Mouse (Mus musculus): ENCODE results near the gene Arhgap32. TPM values are rescaled to one million over a fixed set of nuclear protein-coding genes. Genes with fewer than 3 reads are reported as not detected.

Arhgap32 gene
- polyA plus RNA-seq, 1 experiment from 2014 or later: 10.3 TPM

DNA sequence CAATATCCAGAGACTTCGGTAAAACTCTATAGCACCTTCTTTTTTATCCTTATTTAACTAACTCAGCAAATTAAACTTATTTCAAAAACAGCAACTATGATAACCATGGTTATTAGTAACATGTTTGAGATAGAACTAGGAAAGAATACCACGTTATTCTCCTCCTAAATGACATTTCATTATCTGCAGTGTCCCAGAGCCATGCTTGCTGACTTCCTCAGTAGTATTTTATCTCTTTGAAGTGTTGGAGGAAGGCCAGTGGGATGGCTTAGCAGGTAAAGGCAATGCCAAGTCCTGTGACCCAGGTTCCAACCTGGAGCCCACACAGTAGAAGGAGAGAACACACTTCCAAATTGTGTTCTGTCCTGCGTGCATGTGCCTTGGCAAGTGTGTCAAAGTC is 129.3 kb downstream of the Arhgap32 start:
- Histone ChIP-seq H3K27me3 (no peaks in the 10 kb centered on the region), H3K4me1 (replicated peaks) (peaks cover 24% of the 10 kb centered on the region), H3K9ac (no peak overlapping the region), H3K4me2 (no peak overlapping the region), H3K9me3 (no peaks in the 10 kb centered on the region), H3K4me3 (no peak overlapping the region), H3K36me3 (peaks cover 34% of the 10 kb centered on the region), H3K27ac (replicated peaks) (no peak overlapping the region)
- 92% methylated on average over 3 of the region's 3 CpGs for WGBS
- ATAC-seq (ENCODE audit: low read depth): no peak

DNA sequence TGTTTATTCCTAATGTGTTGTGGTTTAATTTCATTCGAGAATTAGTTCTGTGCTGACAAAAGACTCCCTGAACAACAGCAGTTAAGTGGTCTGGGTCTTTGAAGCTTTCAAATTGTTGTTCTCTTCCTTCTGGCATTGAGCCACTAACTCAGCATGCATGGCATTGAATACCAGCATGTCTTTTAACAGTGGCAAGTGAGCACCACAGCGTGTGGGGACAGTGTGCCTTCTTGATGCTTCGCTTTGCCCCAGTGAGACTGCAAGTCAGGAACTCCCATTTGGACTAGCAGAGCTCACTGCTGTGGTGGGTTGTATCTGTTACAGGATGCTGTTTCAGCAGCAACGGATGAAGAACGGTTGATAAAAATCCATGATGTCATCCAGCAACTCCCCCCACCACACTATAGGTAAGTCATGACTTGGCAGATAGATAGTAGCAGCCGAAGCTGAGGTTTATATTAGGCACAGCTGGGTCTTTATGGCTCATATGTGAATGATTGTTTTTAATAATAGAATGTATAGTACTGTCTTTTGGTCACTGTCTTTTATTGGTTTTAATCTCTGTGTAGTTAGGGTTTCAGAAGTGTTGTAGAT is 130.3 kb downstream of the Arhgap32 start:
- H3K4me3 ChIP-seq: no peak overlapping the region
- peak overlapping the region; percentile 67 for H3K27ac ChIP-seq (replicated peaks)
- peaks cover 38% of the 10 kb centered on the region for H3K36me3 ChIP-seq
- peaks cover 20% of the 10 kb centered on the region for H3K4me1 ChIP-seq (replicated peaks)
- peak overlapping the region; percentile 9; the same call in 1 of the 2 replicates for H3K4me2 ChIP-seq
- H3K27me3 ChIP-seq: no peaks in the 10 kb centered on the region
- H3K9ac ChIP-seq: no peak overlapping the region
- no peaks in the 10 kb centered on the region for H3K9me3 ChIP-seq
- WGBS: 36% methylated on average over 6 of the region's 6 CpGs
- peak; percentile 73 for ATAC-seq (ENCODE audit: low read depth)

DNA sequence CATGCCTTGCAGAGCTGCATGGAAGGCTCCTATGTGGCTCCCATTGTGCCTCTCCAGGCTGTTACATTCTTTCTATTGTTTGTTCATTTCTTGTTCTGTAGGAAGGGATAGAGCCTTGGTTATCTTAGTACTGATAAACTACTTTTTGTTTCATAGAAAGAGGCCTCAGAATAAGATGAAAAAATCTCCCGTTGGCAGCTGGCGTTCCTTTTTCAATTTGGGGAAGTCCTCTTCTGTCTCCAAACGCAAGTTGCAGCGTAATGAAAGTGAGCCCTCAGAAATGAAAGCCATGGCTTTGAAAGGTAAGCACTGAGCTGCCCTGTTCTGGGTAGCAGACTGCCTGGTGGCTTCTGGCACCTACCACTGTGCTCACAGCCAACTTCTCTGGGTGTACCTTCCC is 134.6 kb downstream of the Arhgap32 start:
- WGBS: 90% methylated on average over 4 of the region's 4 CpGs
- Histone ChIP-seq H3K27ac (replicated peaks) (no peak overlapping the region), H3K27me3 (no peaks in the 10 kb centered on the region), H3K4me3 (no peak overlapping the region), H3K9me3 (no peaks in the 10 kb centered on the region), H3K36me3 (peaks cover 67% of the 10 kb centered on the region), H3K4me2 (no peak overlapping the region), H3K9ac (no peak overlapping the region), H3K4me1 (replicated peaks) (peaks cover 16% of the 10 kb centered on the region)
- no peak for ATAC-seq (ENCODE audit: low read depth)

DNA sequence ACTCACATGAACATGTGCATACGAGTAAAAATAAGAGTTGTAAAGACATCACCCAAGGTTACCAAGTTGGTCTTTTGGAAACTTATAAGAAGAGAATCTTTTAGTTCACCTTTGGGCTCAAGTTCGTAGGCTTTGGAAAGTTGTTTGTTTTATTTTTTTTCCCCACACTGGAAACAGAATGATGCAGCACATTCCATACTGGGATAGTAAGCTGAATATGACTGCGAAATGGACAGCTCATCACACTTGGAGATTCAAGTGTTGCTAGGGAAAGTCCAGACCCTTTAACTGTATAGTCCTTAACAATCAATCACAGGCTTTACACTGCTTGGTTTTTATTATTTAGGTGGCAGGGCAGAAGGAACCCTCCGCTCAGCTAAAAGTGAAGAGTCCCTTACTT is 137.8 kb downstream of the Arhgap32 start:
- no peak overlapping the region for H3K4me3 ChIP-seq
- H3K9me3 ChIP-seq: no peaks in the 10 kb centered on the region
- H3K4me2 ChIP-seq: no peak overlapping the region
- WGBS: 92% methylated on average over 4 of the region's 4 CpGs
- H3K4me1 ChIP-seq (replicated peaks): no peaks in the 10 kb centered on the region
- no peak for ATAC-seq (ENCODE audit: low read depth)
- peaks cover 83% of the 10 kb centered on the region for H3K36me3 ChIP-seq
- H3K27ac ChIP-seq (replicated peaks): no peak overlapping the region
- no peak overlapping the region for H3K9ac ChIP-seq
- no peaks in the 10 kb centered on the region for H3K27me3 ChIP-seq

DNA sequence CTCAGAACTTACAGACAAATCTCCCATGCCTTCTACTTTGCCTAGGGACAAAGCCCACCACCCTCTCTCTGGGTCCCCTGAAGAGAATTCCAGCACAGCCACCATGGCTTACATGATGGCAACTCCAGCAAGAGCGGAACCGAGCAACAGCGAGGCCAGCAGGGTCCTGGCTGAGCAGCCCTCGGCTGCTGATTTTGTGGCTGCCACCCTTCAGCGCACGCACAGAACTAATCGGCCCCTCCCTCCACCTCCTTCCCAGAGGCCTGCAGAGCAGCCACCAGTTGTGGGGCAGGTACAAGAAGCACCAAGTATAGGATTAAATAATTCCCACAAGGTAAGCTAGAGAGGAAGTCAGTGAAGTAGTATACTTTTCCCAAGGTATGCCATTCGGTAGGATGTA is 141.4 kb downstream of the Arhgap32 start:
- 85% methylated on average over 8 of the region's 8 CpGs for WGBS
- H3K36me3 ChIP-seq: peaks cover 83% of the 10 kb centered on the region
- H3K4me3 ChIP-seq: no peak overlapping the region
- H3K9me3 ChIP-seq: no peaks in the 10 kb centered on the region
- H3K4me2 ChIP-seq: no peak overlapping the region
- no peak overlapping the region for H3K9ac ChIP-seq
- no peaks in the 10 kb centered on the region for H3K27me3 ChIP-seq
- no peak overlapping the region for H3K27ac ChIP-seq (replicated peaks)
- no peak for ATAC-seq (ENCODE audit: low read depth)
- H3K4me1 ChIP-seq (replicated peaks): no peaks in the 10 kb centered on the region

DNA sequence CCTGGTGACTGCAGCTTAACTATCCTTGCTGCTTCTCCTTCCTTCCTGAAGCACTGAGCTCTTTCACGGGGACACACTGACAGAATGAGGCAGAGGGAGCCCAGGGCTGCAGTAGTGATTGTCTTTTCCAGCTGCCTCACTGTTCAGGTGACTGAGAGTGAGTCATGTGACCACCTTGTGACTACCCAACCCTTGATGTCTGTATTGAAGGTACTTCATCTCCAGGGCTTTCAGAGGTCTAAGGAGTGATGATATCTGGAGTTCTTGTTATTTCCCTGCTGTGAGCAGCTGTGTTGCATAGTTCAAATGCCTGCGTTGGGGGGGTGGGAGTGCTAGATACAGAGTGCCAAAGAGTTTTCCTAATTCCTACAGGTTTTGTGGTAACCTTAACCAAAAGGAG is 141.9 kb downstream of the Arhgap32 start:
- H3K4me3 ChIP-seq: no peak overlapping the region
- no peaks in the 10 kb centered on the region for H3K9me3 ChIP-seq
- H3K27me3 ChIP-seq: no peaks in the 10 kb centered on the region
- no peak for ATAC-seq (ENCODE audit: low read depth)
- H3K9ac ChIP-seq: no peak overlapping the region
- H3K27ac ChIP-seq (replicated peaks): no peak overlapping the region
- WGBS: 79% methylated on average over 2 of the region's 2 CpGs
- peaks cover 82% of the 10 kb centered on the region for H3K36me3 ChIP-seq
- H3K4me1 ChIP-seq (replicated peaks): no peaks in the 10 kb centered on the region
- H3K4me2 ChIP-seq: no peak overlapping the region

DNA sequence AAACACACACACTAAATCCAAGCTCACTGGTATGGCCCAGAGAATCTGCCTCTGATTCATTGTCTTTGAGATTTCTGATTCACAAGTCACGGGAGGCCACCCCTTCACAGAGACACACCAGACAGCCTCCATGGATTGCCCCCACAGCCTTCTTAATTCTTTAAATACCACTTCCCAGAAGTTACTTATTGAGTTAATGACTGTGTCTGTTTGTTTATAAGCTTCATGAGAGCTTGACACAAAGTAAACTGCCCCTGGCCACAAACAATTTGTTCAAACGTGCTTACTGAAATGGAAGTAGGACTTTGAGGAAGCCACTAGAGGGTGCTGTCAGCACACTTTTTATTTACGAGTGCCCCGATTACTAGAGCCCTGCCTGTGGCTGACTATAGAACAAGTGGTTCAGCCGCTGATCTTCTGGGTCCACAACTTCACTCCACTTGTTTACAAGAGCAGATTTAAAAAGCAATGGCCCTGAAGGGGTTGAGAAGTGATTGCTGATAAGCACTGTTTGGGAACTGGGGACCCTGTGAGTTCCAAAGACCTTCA is 156.0 kb downstream of the Arhgap32 start:
- no peak overlapping the region for H3K27ac ChIP-seq (replicated peaks)
- WGBS: 15% methylated on average over 5 of the region's 5 CpGs
- peaks cover 5% of the 10 kb centered on the region; the same call in 1 of the 2 replicates for H3K27me3 ChIP-seq
- peak; percentile 63; the same call in 1 of the 2 replicates for ATAC-seq (ENCODE audit: low read depth)
- H3K9ac ChIP-seq: no peak overlapping the region
- no peaks in the 10 kb centered on the region for H3K36me3 ChIP-seq
- no peak overlapping the region for H3K4me2 ChIP-seq
- H3K9me3 ChIP-seq: no peaks in the 10 kb centered on the region
- no peaks in the 10 kb centered on the region for H3K4me1 ChIP-seq (replicated peaks)
- H3K4me3 ChIP-seq: no peak overlapping the region

DNA sequence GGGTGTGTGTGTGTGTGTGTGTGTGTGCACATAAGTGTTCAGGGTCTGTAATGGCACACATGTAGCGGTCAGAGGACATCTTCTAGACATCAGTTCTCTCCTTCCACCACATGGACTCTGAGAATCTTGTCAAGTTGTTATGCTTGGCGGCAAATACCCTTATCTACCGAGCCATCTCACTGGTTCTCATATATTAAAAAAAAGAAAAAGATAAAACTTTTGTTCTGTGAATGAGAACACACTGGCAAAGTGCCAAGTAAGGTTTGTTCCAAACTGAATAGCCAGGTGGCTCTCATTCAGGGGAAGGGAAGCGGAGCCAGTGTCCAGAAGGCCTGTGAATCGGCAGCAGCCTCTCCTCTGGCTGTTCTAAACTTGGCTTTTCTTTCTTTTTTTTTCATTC is 162.1 kb downstream of the Arhgap32 start:
- ATAC-seq (ENCODE audit: low read depth): no peak
- Histone ChIP-seq H3K4me3 (no peak overlapping the region), H3K9ac (no peak overlapping the region), H3K4me2 (no peak overlapping the region), H3K27me3 (0 out of 2 replicates have a peak, but pooled peaks cover 3% of the 10 kb centered on the region), H3K36me3 (no peaks in the 10 kb centered on the region), H3K9me3 (no peaks in the 10 kb centered on the region), H3K27ac (replicated peaks) (no peak overlapping the region), H3K4me1 (replicated peaks) (no peaks in the 10 kb centered on the region)
- WGBS: 85% methylated on average over 5 of the region's 5 CpGs

DNA sequence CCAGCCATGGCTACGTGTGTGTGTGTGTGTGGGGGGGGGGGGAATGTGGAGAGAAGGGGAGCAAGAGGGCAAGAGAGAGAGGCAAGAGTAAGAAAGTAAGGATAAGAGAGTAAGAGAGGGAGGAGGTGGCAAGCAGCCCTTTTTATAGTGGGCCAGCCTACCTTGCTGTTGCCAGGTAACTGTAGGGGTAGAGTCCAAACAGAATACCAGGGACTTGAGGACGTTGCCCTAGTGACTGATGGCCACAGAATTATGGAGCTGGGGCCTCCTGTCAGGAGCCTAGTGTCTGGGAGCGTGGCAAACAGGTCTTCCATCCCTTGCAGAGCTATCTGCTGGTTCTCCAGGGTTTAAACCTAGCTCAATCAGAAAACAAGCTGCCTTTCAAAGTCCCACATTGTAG is 163.9 kb downstream of the Arhgap32 start:
- WGBS: 67% methylated on average over 3 of the region's 3 CpGs
- ATAC-seq (ENCODE audit: low read depth): no peak
- Histone ChIP-seq H3K4me3 (no peak overlapping the region), H3K4me2 (no peak overlapping the region), H3K9ac (no peak overlapping the region), H3K9me3 (no peaks in the 10 kb centered on the region), H3K27me3 (no peaks in the 10 kb centered on the region), H3K36me3 (no peaks in the 10 kb centered on the region), H3K27ac (replicated peaks) (no peak overlapping the region), H3K4me1 (replicated peaks) (no peaks in the 10 kb centered on the region)

DNA sequence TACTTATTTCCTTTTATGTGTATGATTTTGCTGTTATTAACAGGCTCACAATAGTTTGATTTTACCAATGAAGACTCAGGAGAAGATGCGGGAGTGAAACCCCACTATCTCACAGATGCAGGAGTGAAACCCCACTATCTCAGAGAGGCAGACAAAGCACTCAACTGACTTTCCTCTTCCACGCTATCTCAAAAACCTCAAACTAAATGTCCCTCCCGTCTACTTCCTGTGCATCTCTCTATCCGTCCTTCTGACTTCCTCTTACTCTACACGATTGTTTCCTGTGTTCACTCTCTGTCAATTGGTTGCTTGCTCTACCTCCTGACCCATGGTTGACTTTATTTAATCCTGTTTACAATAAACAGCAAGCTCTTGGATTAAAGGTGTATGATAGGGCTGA is 164.5 kb downstream of the Arhgap32 start:
- no peaks in the 10 kb centered on the region for H3K36me3 ChIP-seq
- no peaks in the 10 kb centered on the region for H3K9me3 ChIP-seq
- no peak overlapping the region for H3K9ac ChIP-seq
- no peaks in the 10 kb centered on the region for H3K27me3 ChIP-seq
- H3K27ac ChIP-seq (replicated peaks): no peak overlapping the region
- ATAC-seq (ENCODE audit: low read depth): no peak
- H3K4me2 ChIP-seq: no peak overlapping the region
- 95% methylated on average over 5 of the region's 5 CpGs for WGBS
- no peak overlapping the region for H3K4me3 ChIP-seq
- no peaks in the 10 kb centered on the region for H3K4me1 ChIP-seq (replicated peaks)

DNA sequence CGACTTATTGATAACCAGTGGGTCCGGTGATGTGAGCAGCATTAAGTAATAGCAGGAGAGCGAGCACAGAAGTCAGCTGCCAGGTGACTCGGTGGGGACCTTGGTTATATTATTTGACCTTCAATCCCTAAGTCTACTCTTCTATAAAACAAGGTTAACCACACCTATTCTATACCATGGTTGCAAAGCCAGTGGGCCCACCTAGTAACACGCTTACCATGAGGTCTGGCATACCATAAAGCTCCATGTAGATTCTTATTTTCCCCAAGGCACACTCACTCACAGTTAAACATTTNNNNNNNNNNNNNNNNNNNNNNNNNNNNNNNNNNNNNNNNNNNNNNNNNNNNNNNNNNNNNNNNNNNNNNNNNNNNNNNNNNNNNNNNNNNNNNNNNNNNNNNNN is 167.7 kb downstream of the Arhgap32 start:
- no peak overlapping the region for H3K4me3 ChIP-seq
- no peaks in the 10 kb centered on the region for H3K27me3 ChIP-seq
- H3K9me3 ChIP-seq: peaks cover 3% of the 10 kb centered on the region; the same call in 1 of the 2 replicates
- H3K27ac ChIP-seq (replicated peaks): no peak overlapping the region
- H3K36me3 ChIP-seq: no peaks in the 10 kb centered on the region
- no peak overlapping the region for H3K9ac ChIP-seq
- WGBS: 92% methylated on average over 5 of the region's 5 CpGs
- no peak overlapping the region for H3K4me2 ChIP-seq
- ATAC-seq (ENCODE audit: low read depth): no peak
- no peaks in the 10 kb centered on the region for H3K4me1 ChIP-seq (replicated peaks)

DNA sequence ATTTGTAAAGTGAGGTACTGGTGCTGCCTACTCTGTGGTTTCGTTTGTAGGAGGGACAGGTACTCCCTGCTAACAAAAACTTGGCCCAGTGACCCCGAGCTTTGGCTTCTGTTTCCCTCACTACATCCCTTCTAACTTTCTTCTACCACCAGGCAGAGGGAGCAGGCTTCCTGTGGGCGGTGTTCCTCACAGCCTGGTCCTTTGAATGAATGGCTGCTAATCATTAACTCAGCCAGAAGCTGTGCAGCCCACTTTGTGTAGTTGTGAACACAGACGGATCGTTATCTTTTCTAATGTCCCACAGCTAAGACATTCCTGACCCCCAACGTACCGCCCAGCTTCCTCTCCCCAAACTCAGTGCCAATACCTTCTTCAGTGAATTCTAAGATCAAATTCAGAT is 175.7 kb downstream of the Arhgap32 start:
- Histone ChIP-seq H3K4me3 (no peak overlapping the region), H3K4me2 (no peak overlapping the region), H3K27me3 (no peaks in the 10 kb centered on the region), H3K36me3 (no peaks in the 10 kb centered on the region), H3K27ac (replicated peaks) (no peak overlapping the region), H3K9ac (no peak overlapping the region), H3K4me1 (replicated peaks) (peaks cover 7% of the 10 kb centered on the region), H3K9me3 (no peaks in the 10 kb centered on the region)
- ATAC-seq (ENCODE audit: low read depth): no peak
- 19% methylated on average over 7 of the region's 7 CpGs for WGBS

DNA sequence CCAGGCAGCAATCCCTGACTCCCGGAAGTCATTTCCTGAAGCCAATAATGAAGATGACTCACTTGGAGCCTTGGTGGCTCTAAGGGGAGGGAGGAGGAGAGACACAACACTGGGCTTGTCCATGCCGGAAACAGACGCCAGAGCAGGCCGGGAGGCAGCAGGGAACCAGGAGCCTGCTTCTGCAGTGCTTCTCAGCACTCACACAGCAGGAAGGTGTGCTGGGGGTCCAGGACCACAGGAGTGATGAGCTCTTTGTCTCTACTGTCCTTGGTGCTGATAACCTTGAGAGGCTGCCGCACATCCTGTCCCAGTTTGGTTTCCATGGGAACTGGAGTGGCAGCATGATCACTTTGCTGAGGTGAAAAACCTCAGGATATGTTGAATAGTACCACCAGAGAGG is 176.8 kb downstream of the Arhgap32 start:
- no peak for ATAC-seq (ENCODE audit: low read depth)
- H3K4me3 ChIP-seq: no peak overlapping the region
- no peaks in the 10 kb centered on the region for H3K9me3 ChIP-seq
- H3K36me3 ChIP-seq: no peaks in the 10 kb centered on the region
- H3K27me3 ChIP-seq: no peaks in the 10 kb centered on the region
- no peak overlapping the region for H3K4me2 ChIP-seq
- H3K4me1 ChIP-seq (replicated peaks): peaks cover 7% of the 10 kb centered on the region
- 24% methylated on average over 5 of the region's 5 CpGs for WGBS
- no peak overlapping the region for H3K27ac ChIP-seq (replicated peaks)
- H3K9ac ChIP-seq: no peak overlapping the region

All from neural tube, embryonic 13.5 days (tissue).